Mouse (Mus musculus) hindbrain, postnatal 0 days (tissue): ENCODE measurements around the gene Tet2. TPM values are rescaled to one million over a fixed set of nuclear protein-coding genes. Genes with fewer than 3 reads are reported as not detected.

Experiments used
- ATAC-seq: fragments of 200-750 bp; cut with Nextera tagmentation; 2 replicates; pipeline ENCODE4 v1.8.0; 2017; ENCODE audit warnings: mild to moderate bottlenecking, moderate TSS enrichment, moderate library complexity
- DNase-seq: peaks from one replicate; pipeline ENCODE4 v3.0.0-alpha.2; 2015; ENCODE audit warnings: low spot score
- H3K27ac ChIP-seq: fragments of 300-500 bp; sonication (generic); 2 replicates; pipeline ENCODE4 v1.5.1; 2014; ENCODE audit warnings: mild to moderate bottlenecking
- H3K27me3 ChIP-seq: fragments of 300-500 bp; sonication (generic); 2 replicates; pipeline ENCODE4 v1.6.1; 2014; ENCODE audit warnings: low read length, mixed read lengths; ENCODE audit not compliant: insufficient read depth
- H3K36me3 ChIP-seq: fragments of 300-500 bp; sonication (generic); 2 replicates; pipeline ENCODE4 v1.6.1; 2014; ENCODE audit warnings: low read length, mixed read lengths; ENCODE audit not compliant: insufficient read depth
- H3K4me1 ChIP-seq: fragments of 300-500 bp; sonication (generic); 2 replicates; pipeline ENCODE4 v1.6.1; 2014; ENCODE audit warnings: antibody characterized with exemption, low read length, mixed read lengths; ENCODE audit not compliant: insufficient read depth
- H3K4me2 ChIP-seq: fragments of 300-500 bp; sonication (generic); 2 replicates; pipeline ENCODE4 v1.6.1; 2014; ENCODE audit warnings: low read depth, mild to moderate bottlenecking, low read length, moderate library complexity, mixed read lengths
- H3K4me3 ChIP-seq: fragments of 300-500 bp; sonication (generic); 2 replicates; pipeline ENCODE4 v1.5.1; 2014; ENCODE audit warnings: low read length
- H3K9ac ChIP-seq: fragments of 300-500 bp; sonication (generic); replicated peaks from 2 replicates; pipeline ENCODE4 v1.6.1; 2014; ENCODE audit warnings: mild to moderate bottlenecking, low read length, moderate library complexity, mixed read lengths
- H3K9me3 ChIP-seq: fragments of 300-500 bp; sonication (generic); 2 replicates; pipeline ENCODE4 v1.6.1; 2016; ENCODE audit warnings: low read length, mixed read lengths
- CTCF ChIP-seq: IDR thresholded peaks from 2 replicates; pipeline ENCODE4 v1.5.1; 2016; ENCODE audit warnings: antibody characterized with exemption, control low read depth, low read depth
- WGBS: fragments of 180-500 bp; shearing (Covaris S2); extraction: QIAGEN DNeasy Blood & Tissue Kit; methylation state at CpG from one replicate; pipeline ENCODE4 v1.1.7; 2014; 5-methylcytosine and 5-hydroxymethylcytosine counted together
- polyA plus RNA-seq: library from polyadenylated mRNA; unstranded; fragments of >200 nt; fragmentation: Nextera tagmentation; extraction: Ambion mirVana; gene quantifications from 2 replicates; pipeline ENCODE4 v1.2.1, GENCODE M21; 2015
- total RNA-seq: library from RNA; depleted of rRNA; stranded (reverse); fragments of >200 nt; gene quantifications from 2 replicates; pipeline ENCODE4 v1.2.3, GENCODE M21; 2014

Tet2 gene
- total and polyA plus RNA-seq, 2 experiments from 2014 or later: 17.7 to 26.9 TPM

DNA sequence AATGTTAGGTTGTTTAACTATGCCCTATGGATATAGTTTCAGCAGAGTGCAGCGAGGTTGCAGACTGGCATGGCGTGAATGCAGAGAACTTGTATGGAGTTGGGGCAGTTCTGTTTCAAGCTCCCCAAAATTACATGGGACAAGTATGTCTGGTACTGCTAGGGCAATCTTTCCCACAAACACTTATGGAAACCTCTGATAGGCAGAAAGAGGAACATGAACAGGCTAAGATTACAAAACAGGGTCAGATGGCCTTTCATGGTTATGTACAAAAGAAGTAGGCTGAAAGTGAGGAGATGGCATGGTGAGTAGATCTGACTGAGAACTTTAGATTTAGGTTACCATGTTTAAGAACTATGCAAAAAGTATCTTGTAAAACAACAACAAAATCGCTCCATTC is 81.7 kb downstream of the Tet2 start:
- DNase-seq (no peak), ATAC-seq (no peak)
- no peak overlapping the region for H3K9ac ChIP-seq
- H3K27ac ChIP-seq: no peak overlapping the region
- no peak overlapping the region for H3K4me3 ChIP-seq
- no peaks in the 10 kb centered on the region for H3K4me1 ChIP-seq
- H3K4me2 ChIP-seq: no peak overlapping the region
- WGBS: 97% methylated on average over 3 of the region's 3 CpGs
- no peaks in the 10 kb centered on the region for H3K9me3 ChIP-seq
- H3K36me3 ChIP-seq: peaks cover 19% of the 10 kb centered on the region; the same call in 1 of the 2 replicates
- TF ChIP-seq CTCF: no peak
- H3K27me3 ChIP-seq: no peaks in the 10 kb centered on the region

DNA sequence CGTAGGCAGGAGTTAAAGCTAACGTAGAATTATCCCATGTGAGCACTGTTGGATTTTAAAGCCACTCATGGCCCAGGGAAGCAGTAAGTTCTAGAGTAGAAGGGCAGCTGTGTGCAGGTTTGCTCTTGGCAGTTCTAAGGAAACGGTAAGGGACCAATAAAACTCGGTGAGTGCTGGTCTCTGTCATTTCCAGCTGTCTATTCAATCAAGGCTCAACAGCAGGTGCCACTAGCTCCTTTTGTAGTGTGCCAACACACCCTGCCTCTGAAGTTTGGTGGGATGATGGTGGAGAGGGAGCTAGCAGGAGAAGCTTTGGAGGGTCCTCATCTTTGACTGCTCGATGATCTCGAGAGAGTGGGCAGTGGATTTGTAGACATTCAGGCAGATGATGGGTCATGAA is 82.5 kb downstream of the Tet2 start:
- H3K4me2 ChIP-seq: no peak overlapping the region
- peaks cover 12% of the 10 kb centered on the region; the same call in 1 of the 2 replicates for H3K36me3 ChIP-seq
- H3K4me1 ChIP-seq: no peaks in the 10 kb centered on the region
- WGBS: 91% methylated on average over 6 of the region's 6 CpGs
- ATAC-seq (no peak), DNase-seq (no peak)
- no peak overlapping the region for H3K9ac ChIP-seq
- no peak for TF ChIP-seq CTCF
- H3K9me3 ChIP-seq: no peaks in the 10 kb centered on the region
- no peak overlapping the region for H3K4me3 ChIP-seq
- no peak overlapping the region for H3K27ac ChIP-seq
- H3K27me3 ChIP-seq: no peaks in the 10 kb centered on the region

GRCm38 (mm10) chr3:133462059-133462458 is 82.9 kb downstream of the Tet2 start:
- Histone ChIP-seq H3K4me2 (no peak overlapping the region), H3K9ac (no peak overlapping the region), H3K27me3 (no peaks in the 10 kb centered on the region), H3K4me3 (no peak overlapping the region), H3K4me1 (no peaks in the 10 kb centered on the region), H3K36me3 (peaks cover 8% of the 10 kb centered on the region; the same call in 1 of the 2 replicates), H3K27ac (no peak overlapping the region), H3K9me3 (no peaks in the 10 kb centered on the region)
- DNase-seq (no peak), ATAC-seq (no peak)
- 81% methylated on average over 3 of the region's 3 CpGs for WGBS
- no peak for TF ChIP-seq CTCF

GRCm38 (mm10) chr3:133459174-133459573 is 85.8 kb downstream of the Tet2 start:
- no peak for DNase-seq
- no peak for TF ChIP-seq CTCF

DNA sequence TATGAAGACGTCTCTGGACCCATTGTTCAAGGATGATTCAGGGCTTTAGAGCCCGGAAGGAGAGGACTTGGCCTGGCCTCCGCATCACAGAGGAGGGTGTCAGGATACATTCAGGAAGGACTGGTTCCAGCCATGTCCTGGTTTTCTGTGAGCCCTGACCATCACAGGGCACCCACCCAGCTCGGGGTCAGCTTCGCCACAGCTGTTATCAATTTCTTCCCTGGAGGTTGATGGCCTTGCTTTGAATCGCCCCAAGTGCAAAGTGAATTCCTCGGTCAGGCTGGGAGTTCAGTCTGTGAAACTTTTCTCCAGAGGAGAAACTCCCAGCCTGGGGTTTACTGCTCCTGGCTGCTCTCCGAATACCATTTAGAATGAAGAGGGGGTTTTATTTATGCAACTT is 91.0 kb downstream of the Tet2 start:
- Histone ChIP-seq H3K9me3 (no peaks in the 10 kb centered on the region), H3K9ac (no peak overlapping the region), H3K4me3 (no peak overlapping the region), H3K36me3 (no peaks in the 10 kb centered on the region), H3K27ac (no peak overlapping the region), H3K4me2 (no peak overlapping the region), H3K27me3 (no peaks in the 10 kb centered on the region), H3K4me1 (no peaks in the 10 kb centered on the region)
- TF ChIP-seq CTCF: no peak
- 84% methylated on average over 8 of the region's 8 CpGs for WGBS
- no peak for DNase-seq
- ATAC-seq: no peak

More at GRCm38 (mm10) chr3:133459174-133459573, 85.8 kb downstream of the Tet2 start:
- no peaks in the 10 kb centered on the region for H3K27me3 ChIP-seq
- H3K36me3 ChIP-seq: no peaks in the 10 kb centered on the region
- H3K9ac ChIP-seq: no peak overlapping the region
- WGBS: 80% methylated on average over 1 of the region's 1 CpGs
- no peak for ATAC-seq
- H3K4me3 ChIP-seq: no peak overlapping the region
- H3K4me1 ChIP-seq: no peaks in the 10 kb centered on the region
- H3K9me3 ChIP-seq: no peaks in the 10 kb centered on the region
- no peak overlapping the region for H3K4me2 ChIP-seq
- no peak overlapping the region for H3K27ac ChIP-seq

GRCm38 (mm10) chr3:133436919-133437320 is 108.0 kb downstream of the Tet2 start:
- TF ChIP-seq CTCF: no peak
- H3K4me1 ChIP-seq: no peaks in the 10 kb centered on the region
- ATAC-seq: no peak
- H3K9ac ChIP-seq: no peak overlapping the region
- no peak overlapping the region for H3K4me3 ChIP-seq
- no peak overlapping the region for H3K4me2 ChIP-seq
- H3K27me3 ChIP-seq: no peaks in the 10 kb centered on the region
- H3K27ac ChIP-seq: no peak overlapping the region
- DNase-seq: no peak
- no peaks in the 10 kb centered on the region for H3K9me3 ChIP-seq
- WGBS: 95% methylated on average over 6 of the region's 6 CpGs
- no peaks in the 10 kb centered on the region for H3K36me3 ChIP-seq

DNA sequence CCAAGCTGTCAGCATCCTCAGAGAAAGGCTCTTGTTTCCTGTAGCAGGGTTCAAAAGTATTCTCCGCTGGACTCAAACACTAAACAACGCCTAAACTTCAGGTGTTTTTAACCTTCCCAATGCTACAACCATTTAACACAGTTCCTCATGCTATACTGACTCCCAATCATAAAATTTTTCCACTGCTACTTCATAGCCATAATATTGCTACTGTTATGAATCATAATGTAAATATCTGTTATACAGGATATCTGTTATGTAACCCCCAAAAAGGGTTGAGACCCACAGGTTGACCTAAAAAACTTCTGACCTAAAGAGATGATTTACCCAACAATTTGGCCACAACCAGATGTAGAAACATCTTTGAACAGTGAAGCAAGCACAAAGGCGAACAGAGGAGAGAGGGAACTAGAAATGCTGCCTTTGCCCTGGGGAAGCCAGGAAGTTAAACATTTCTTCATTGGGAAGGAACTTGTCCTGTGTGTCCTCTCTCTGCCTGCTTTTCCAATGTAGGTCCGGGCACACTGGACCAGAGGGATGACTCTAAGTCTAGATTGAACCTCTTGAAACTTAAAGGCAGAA is 108.6 kb downstream of the Tet2 start:
- no peak for ATAC-seq
- H3K9me3 ChIP-seq: no peaks in the 10 kb centered on the region
- H3K4me3 ChIP-seq: no peak overlapping the region
- H3K4me2 ChIP-seq: no peak overlapping the region
- TF ChIP-seq CTCF: no peak
- no peaks in the 10 kb centered on the region for H3K36me3 ChIP-seq
- no peak overlapping the region for H3K9ac ChIP-seq
- H3K27me3 ChIP-seq: no peaks in the 10 kb centered on the region
- no peak for DNase-seq
- H3K27ac ChIP-seq: no peak overlapping the region
- 88% methylated on average over 4 of the region's 4 CpGs for WGBS
- no peaks in the 10 kb centered on the region for H3K4me1 ChIP-seq
